Mouse (Mus musculus) kidney, adult 2 months (tissue): ENCODE data around the gene Cyren.

Source experiments
- CTCF ChIP-seq: fragments of 200-500 bp; conservative IDR thresholded peaks from 2 replicates; pipeline ENCODE4 v1.5.1; 2011; ENCODE audit warnings: low read depth, mild to moderate bottlenecking, control low read depth, low read length, moderate library complexity, mixed read lengths; ENCODE audit not compliant: insufficient read depth, insufficient read length
- POLR2A ChIP-seq: fragments of 200-500 bp; IDR thresholded peaks from one replicate; pipeline ENCODE4 v1.6.1; 2011; ENCODE audit warnings: low read depth, low read length, control low read depth

DNA sequence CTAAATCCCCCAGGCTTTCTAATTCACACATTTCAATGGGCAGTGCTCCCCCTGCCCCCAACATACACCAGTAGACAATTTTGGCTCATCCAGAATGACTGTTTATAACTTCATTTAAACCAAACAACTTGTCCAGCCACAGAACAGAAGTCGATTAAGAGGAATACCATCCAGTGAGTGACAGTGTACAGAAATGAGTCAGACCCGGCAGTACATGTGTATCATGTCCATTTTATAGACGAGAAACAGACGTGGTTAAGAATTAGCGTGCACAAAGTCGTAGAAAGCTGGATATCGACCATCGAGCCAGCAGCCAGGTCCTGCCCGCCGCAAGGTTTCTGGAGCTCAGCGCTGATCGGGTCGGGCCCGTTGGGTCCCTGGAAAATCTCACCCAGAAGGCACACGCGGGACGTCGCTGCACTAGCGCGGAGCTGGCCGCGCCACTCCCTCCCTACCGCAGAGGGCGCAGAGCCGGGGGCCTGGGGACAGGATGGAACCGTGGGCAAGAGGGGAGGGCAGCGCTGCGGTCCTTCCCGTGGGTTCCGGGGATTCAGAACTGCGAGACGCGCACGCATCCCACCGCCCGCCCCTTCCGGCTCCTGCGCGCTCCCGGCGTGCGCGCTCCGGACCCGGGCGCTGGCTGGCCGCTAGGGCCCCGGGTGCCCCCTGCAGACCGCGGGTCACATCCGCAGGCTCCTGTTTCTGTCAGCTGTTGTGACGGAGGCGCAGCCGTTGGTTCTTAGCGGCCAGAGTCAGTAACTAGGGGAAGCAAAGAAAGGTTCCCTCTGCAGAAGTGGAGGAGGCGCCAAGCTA lies at the start of gene Cyren:
- TF ChIP-seq POLR2A (peak; percentile 76), CTCF (peak; percentile 55)
